Mouse (Mus musculus): Measurements from ENCODE around the gene Tulp1.

The Tulp1 gene

GRCm38 (mm10) chr17:28313880-28314225 lies 51.2 kb downstream of the Tulp1 start:
- no peak for DNase-seq (ENCODE audit: low spot score in 2 of 2)

- DNase-seq (ENCODE audit: low spot score in 2 of 2), result peak; percentile 92 to 95
Observed at GRCm38 (mm10) chr17:28313212-28313879, 51.7 kb downstream of the Tulp1 start, which contains the start of gene Fance. Gene Fance, plus strand, starts transcription at chr17:28313519.

- DNase-seq (ENCODE audit: low spot score in 2 of 2), result no peak
Observed at GRCm38 (mm10) chr17:28312232-28313211, 52.5 kb downstream of the Tulp1 start.

- DNase-seq (ENCODE audit: low spot score in 2 of 2), result no peak
Observed at GRCm38 (mm10) chr17:28311366-28312132, 53.5 kb downstream of the Tulp1 start.

- no peak for DNase-seq (ENCODE audit: low spot score in 2 of 2)
Observed at GRCm38 (mm10) chr17:28310831-28311230, 54.2 kb downstream of the Tulp1 start.

GRCm38 (mm10) chr17:28308297-28309195 lies 56.5 kb downstream of the Tulp1 start:
- peak; percentile 93 to 94 for DNase-seq (ENCODE audit: low spot score in 2 of 2)

- no peak for DNase-seq (ENCODE audit: low spot score in 2 of 2)
Observed at GRCm38 (mm10) chr17:28305172-28305571, 59.9 kb downstream of the Tulp1 start.

Measured in right cerebral cortex, adult 2 months (tissue).